Mouse (Mus musculus) colon, adult 2 months (tissue): ENCODE data around the gene Bcl10. TPM values are rescaled to one million over a fixed set of nuclear protein-coding genes. Genes with fewer than 3 reads are reported as not detected.

ENCODE experiments used
- polyA plus RNA-seq: library from polyadenylated mRNA; depleted of rRNA; stranded (reverse); fragments of >200 nt; gene quantifications from 2 replicates; pipeline ENCODE4 v1.2.3, GENCODE M21; 2012; rRNA removed

Bcl10 gene
- polyA plus RNA-seq, result 14.1 and 14.9 TPM in 2 replicates

DNA sequence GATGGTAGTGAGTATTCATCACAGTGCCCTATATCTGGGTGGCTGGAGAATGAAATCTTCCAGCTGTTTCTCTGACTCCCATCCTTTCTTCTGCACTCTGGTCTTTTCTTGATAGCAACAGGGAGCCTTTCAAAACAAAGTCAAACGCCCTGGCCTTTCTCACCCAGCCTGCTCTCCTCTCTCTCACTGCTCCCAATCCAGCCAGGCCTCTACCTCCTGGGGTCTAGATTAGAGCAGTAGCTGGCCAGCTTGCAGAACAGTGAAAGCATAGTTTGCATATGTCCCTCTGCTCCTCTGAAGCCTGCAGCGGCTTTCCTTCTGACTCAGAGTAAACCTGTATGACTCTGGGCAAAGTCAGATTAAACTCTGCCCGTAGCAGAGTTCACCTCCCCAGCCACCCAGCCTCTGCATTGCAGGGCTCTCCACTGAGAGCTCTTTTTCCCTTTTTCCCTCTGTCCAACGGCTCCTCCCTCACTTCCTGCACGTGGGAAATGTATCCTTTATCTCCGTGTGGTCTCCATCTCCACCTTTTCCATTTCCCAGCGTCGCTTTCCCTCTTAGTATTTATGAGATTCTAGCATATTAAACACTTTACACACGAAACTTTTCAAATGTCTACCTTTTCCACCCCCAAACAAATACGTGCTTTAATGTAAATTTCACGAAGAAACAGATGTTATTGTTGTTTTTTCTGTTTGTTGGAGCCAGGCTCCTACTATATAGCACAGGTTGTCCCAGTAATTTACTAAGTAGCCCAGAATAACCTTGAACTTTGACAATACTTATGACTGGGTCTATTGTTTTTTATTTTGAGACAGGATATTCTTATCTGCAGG lies at the start of gene Bcl10:
Bcl10 (plus strand) TSS at position 786 of the 836 bp plus-strand sequence.

DNA sequence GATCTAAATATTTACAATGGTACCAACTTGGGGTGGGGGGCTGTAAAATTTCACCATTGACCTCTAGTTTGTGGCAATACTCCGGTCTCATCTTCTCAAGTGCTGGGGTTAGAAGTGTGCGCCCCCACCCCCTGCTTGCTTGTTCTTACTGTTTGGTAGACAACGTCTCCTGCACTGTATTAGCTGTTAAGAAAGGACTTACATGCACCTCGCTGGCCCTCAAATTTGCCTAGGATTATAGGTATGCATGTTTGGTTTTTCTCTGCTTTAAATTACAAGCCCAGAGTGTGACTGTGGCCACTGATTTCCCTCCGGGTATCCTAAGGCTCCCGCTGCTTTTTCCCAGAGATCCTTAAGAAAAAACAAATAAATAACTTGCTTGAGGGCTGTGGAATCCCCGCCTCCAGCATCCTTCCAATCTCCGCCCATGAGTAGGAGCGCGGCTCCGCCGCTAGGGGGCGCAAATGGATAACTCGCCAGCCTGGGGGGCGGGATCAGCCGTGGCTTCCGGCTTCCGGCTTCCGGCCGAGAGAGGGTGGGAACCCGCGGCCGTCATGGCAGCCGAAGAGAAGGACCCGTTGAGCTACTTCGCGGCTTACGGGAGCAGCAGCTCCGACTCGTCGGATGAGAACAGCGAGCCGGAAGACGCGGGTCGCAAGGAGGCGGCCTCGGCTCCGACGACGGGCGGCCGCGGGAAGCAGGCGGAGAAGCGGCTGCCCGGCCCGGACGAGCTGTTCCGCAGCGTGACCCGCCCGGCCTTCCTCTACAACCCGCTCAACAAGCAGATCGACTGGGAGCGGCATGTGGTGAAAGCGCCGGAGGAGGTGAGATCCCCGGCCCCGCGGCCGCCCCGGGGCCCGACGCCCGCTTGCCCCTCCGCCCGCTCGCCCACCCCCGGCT lies 15.2 kb downstream of the Bcl10 start, which contains the start of gene 2410004B18Rik:
2410004B18Rik (plus strand) TSS at position 510 of the 900 bp plus-strand sequence.

Other genes with a start within 250 kb of the Bcl10 start
- gene Ddah1, start 164.1 kb upstream of the Bcl10 start, polyA plus RNA-seq, result 21.6 and 25.5 TPM in 2 replicates
- gene 2410004B18Rik, start 15.2 kb downstream of the Bcl10 start, polyA plus RNA-seq, result 12.6 and 17.6 TPM in 2 replicates
- gene Syde2, start 65.1 kb downstream of the Bcl10 start, polyA plus RNA-seq, result 5.0 and 5.1 TPM in 2 replicates
- 0.59 and 0.65 TPM in 2 replicates for gene Wdr63, start 185.3 kb downstream of the Bcl10 start, polyA plus RNA-seq
- 0.42 TPM in 1 of 2 replicates, not detected in the other for gene Mcoln3, start 194.6 kb downstream of the Bcl10 start, polyA plus RNA-seq
- gene Mcoln2, start 227.0 kb downstream of the Bcl10 start, polyA plus RNA-seq, result 7.9 and 8.2 TPM in 2 replicates